Mouse (Mus musculus) lung, postnatal 0 days (tissue): Measurements from ENCODE around the gene Camta1. TPM values are rescaled to one million over a fixed set of nuclear protein-coding genes. Genes with fewer than 3 reads are reported as not detected.

Source experiments
- ATAC-seq: fragments of 200-750 bp; cut with Nextera tagmentation; 2 replicates; pipeline ENCODE4 v1.8.0; 2017; ENCODE audit warnings: moderate library complexity
- DNase-seq: peaks from one replicate; pipeline ENCODE4 v3.0.0-alpha.2; 2016; ENCODE audit warnings: low spot score
- H3K27ac ChIP-seq: fragments of 300-500 bp; sonication (generic); 2 replicates; pipeline ENCODE4 v1.5.1; 2014; ENCODE audit warnings: antibody characterized with exemption, mild to moderate bottlenecking, low read length, mixed read lengths
- H3K27me3 ChIP-seq: fragments of 300-500 bp; sonication (generic); replicated peaks from 2 replicates; pipeline ENCODE4 v1.6.1; 2014; ENCODE audit warnings: low read length, mixed read lengths; ENCODE audit not compliant: insufficient read depth
- H3K36me3 ChIP-seq: fragments of 300-500 bp; sonication (generic); 2 replicates; pipeline ENCODE4 v1.6.1; 2014; ENCODE audit warnings: low read length, mixed read lengths; ENCODE audit not compliant: insufficient read depth
- H3K4me1 ChIP-seq: fragments of 300-500 bp; sonication (generic); 2 replicates; pipeline ENCODE4 v1.6.1; 2014; ENCODE audit warnings: antibody characterized with exemption, low read depth, low read length, mixed read lengths; ENCODE audit not compliant: insufficient read depth
- H3K4me2 ChIP-seq: fragments of 300-500 bp; sonication (generic); replicated peaks from 2 replicates; pipeline ENCODE4 v1.6.1; 2014; ENCODE audit warnings: low read depth, mild to moderate bottlenecking, low read length, moderate library complexity, mixed read lengths
- H3K4me3 ChIP-seq: fragments of 300-500 bp; sonication (generic); 2 replicates; pipeline ENCODE4 v1.5.1; 2014; ENCODE audit warnings: low read depth, low read length
- H3K9ac ChIP-seq: fragments of 300-500 bp; sonication (generic); replicated peaks from 2 replicates; pipeline ENCODE4 v1.6.1; 2014; ENCODE audit warnings: low read depth, mild to moderate bottlenecking
- H3K9me3 ChIP-seq: fragments of 300-500 bp; sonication (generic); 2 replicates; pipeline ENCODE4 v1.6.1; 2016; ENCODE audit warnings: low read length, mixed read lengths
- CTCF ChIP-seq: IDR thresholded peaks from 2 replicates; pipeline ENCODE4 v1.5.1; 2016; ENCODE audit warnings: antibody characterized with exemption, mild to moderate bottlenecking
- EP300 ChIP-seq: IDR thresholded peaks from 2 replicates; pipeline ENCODE4 v1.6.1; 2016; ENCODE audit warnings: antibody characterized with exemption, mild to moderate bottlenecking, control low read depth
- WGBS: fragments of 180-500 bp; shearing (Covaris S2); extraction: QIAGEN DNeasy Blood & Tissue Kit; methylation state at CpG from one replicate; pipeline ENCODE4 v1.1.7; 2014; 5-methylcytosine and 5-hydroxymethylcytosine counted together
- polyA plus RNA-seq: library from polyadenylated mRNA; unstranded; fragments of >200 nt; fragmentation: Nextera tagmentation; extraction: Ambion mirVana; gene quantifications from 2 replicates; pipeline ENCODE4 v1.2.1, GENCODE M21; 2015

The Camta1 gene
- polyA plus RNA-seq, 1 experiment from 2014 or later: 86.4 TPM

- DNase-seq: peak; percentile 67
- peaks cover 11% of the 10 kb centered on the region; the same call in 1 of the 2 replicates for H3K4me1 ChIP-seq
- WGBS: 31% methylated on average over 8 of the region's 8 CpGs
Measured at GRCm38 (mm10) chr4:151767361-151767760, 94.3 kb downstream of the Camta1 start.

GRCm38 (mm10) chr4:151765376-151765775, 96.3 kb downstream of the Camta1 start:
- no peak for DNase-seq
- no peak for ATAC-seq
- Histone ChIP-seq H3K4me1 (peaks cover 7% of the 10 kb centered on the region; the same call in 1 of the 2 replicates), H3K9ac (no peak overlapping the region), H3K9me3 (no peaks in the 10 kb centered on the region), H3K4me3 (no peak overlapping the region), H3K4me2 (no peak overlapping the region), H3K27me3 (no peaks in the 10 kb centered on the region), H3K36me3 (no peaks in the 10 kb centered on the region), H3K27ac (no peak overlapping the region)
- TF ChIP-seq EP300: no peak
- no peak for TF ChIP-seq CTCF
- WGBS: 40% methylated on average over 4 of the region's 4 CpGs

More at GRCm38 (mm10) chr4:151767361-151767760, 94.3 kb downstream of the Camta1 start:
- Histone ChIP-seq H3K9me3 (no peaks in the 10 kb centered on the region), H3K27ac (no peak overlapping the region), H3K4me2 (no peak overlapping the region), H3K9ac (no peak overlapping the region), H3K36me3 (no peaks in the 10 kb centered on the region), H3K27me3 (no peaks in the 10 kb centered on the region), H3K4me3 (no peak overlapping the region)
- ATAC-seq: peak; percentile 57
- TF ChIP-seq EP300 (no peak), CTCF (no peak)

- Histone ChIP-seq H3K27me3 (no peaks in the 10 kb centered on the region), H3K4me1 (peaks cover 7% of the 10 kb centered on the region; the same call in 1 of the 2 replicates), H3K4me3 (no peak overlapping the region), H3K9me3 (no peaks in the 10 kb centered on the region), H3K9ac (no peak overlapping the region), H3K36me3 (no peaks in the 10 kb centered on the region), H3K4me2 (no peak overlapping the region), H3K27ac (no peak overlapping the region)
- 26% methylated on average over 6 of the region's 6 CpGs for WGBS
- 0 out of 2 replicates have a peak, but pooled peaks have one; percentile 3 for TF ChIP-seq CTCF
- no peak for TF ChIP-seq EP300
- ATAC-seq: no peak; the same call in 1 of the 2 replicates
- DNase-seq: peak; percentile 66
Measured at GRCm38 (mm10) chr4:151763928-151764327, 97.7 kb downstream of the Camta1 start.

GRCm38 (mm10) chr4:151759095-151759494, 102.6 kb downstream of the Camta1 start:
- H3K9ac ChIP-seq: no peak overlapping the region
- TF ChIP-seq CTCF (peak; percentile 33), EP300 (no peak)
- no peaks in the 10 kb centered on the region for H3K4me1 ChIP-seq
- no peak overlapping the region for H3K27ac ChIP-seq
- H3K9me3 ChIP-seq: no peaks in the 10 kb centered on the region
- H3K27me3 ChIP-seq: no peaks in the 10 kb centered on the region
- no peak overlapping the region for H3K4me2 ChIP-seq
- no peak overlapping the region for H3K4me3 ChIP-seq
- H3K36me3 ChIP-seq: no peaks in the 10 kb centered on the region
- DNase-seq: no peak
- no peak for ATAC-seq
- WGBS: 68% methylated on average over 2 of the region's 2 CpGs

- H3K4me3 ChIP-seq: no peak overlapping the region
- H3K4me2 ChIP-seq: no peak overlapping the region
- WGBS: 91% methylated on average over 13 of the region's 13 CpGs
- H3K9me3 ChIP-seq: no peaks in the 10 kb centered on the region
- H3K4me1 ChIP-seq: no peaks in the 10 kb centered on the region
- no peaks in the 10 kb centered on the region for H3K27me3 ChIP-seq
- H3K27ac ChIP-seq: no peak overlapping the region
- ATAC-seq (no peak), DNase-seq (no peak)
- peak; percentile 39 for TF ChIP-seq CTCF
- no peak for TF ChIP-seq EP300
- H3K36me3 ChIP-seq: no peaks in the 10 kb centered on the region
- no peak overlapping the region for H3K9ac ChIP-seq
Measured at GRCm38 (mm10) chr4:151758337-151758736, 103.3 kb downstream of the Camta1 start.

GRCm38 (mm10) chr4:151757261-151757660, 104.4 kb downstream of the Camta1 start:
- H3K4me2 ChIP-seq: no peak overlapping the region
- no peaks in the 10 kb centered on the region for H3K36me3 ChIP-seq
- ATAC-seq (no peak), DNase-seq (no peak)
- H3K4me1 ChIP-seq: no peaks in the 10 kb centered on the region
- 96% methylated on average over 3 of the region's 3 CpGs for WGBS
- H3K27ac ChIP-seq: no peak overlapping the region
- no peaks in the 10 kb centered on the region for H3K9me3 ChIP-seq
- no peak overlapping the region for H3K9ac ChIP-seq
- no peak for TF ChIP-seq CTCF
- no peak for TF ChIP-seq EP300
- H3K27me3 ChIP-seq: no peaks in the 10 kb centered on the region
- no peak overlapping the region for H3K4me3 ChIP-seq

GRCm38 (mm10) chr4:151756400-151756799, 105.3 kb downstream of the Camta1 start:
- Histone ChIP-seq H3K36me3 (no peaks in the 10 kb centered on the region), H3K9me3 (no peaks in the 10 kb centered on the region), H3K9ac (no peak overlapping the region), H3K4me2 (no peak overlapping the region), H3K27ac (no peak overlapping the region), H3K27me3 (no peaks in the 10 kb centered on the region), H3K4me1 (no peaks in the 10 kb centered on the region), H3K4me3 (no peak overlapping the region)
- TF ChIP-seq CTCF (no peak), EP300 (no peak)
- DNase-seq (no peak), ATAC-seq (no peak)
- 62% methylated on average over 10 of the region's 10 CpGs for whole genome bisulfite sequencing
